Mouse (Mus musculus): Measurements from ENCODE around the gene Zfp853. TPM values are rescaled to one million over a fixed set of nuclear protein-coding genes. Genes with fewer than 3 reads are reported as not detected.

Zfp853 gene
- total RNA-seq, 2 experiments from 2014 or later = 0.50 to 0.86 TPM

DNA sequence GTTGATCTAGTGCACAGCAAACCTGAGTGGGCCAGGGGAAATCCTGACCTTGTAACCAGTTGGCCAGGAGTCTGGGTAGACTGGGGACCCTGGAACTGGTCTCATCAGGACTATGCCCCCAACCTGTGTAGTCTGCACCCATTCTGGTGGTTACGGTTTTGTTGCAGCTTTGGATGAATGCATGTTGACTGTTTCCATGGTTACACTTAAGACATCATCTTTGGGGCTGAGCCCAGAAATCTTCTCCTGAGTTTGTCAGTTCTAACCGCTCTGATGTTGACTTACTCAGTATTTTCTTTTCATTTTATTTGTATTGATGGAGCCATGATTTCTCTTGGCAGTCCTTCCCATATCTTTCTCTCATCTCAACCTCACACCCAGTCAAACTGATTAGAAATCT is 1.9 kb upstream of the Zfp853 start:
- intact Hi-C loops (cut with DNase I) = loop anchor here (10.0 kb wide), 1 partner anchor 431 kb away; no protein-coding TSS in a partner anchor
- no peak for DNase-seq

DNA sequence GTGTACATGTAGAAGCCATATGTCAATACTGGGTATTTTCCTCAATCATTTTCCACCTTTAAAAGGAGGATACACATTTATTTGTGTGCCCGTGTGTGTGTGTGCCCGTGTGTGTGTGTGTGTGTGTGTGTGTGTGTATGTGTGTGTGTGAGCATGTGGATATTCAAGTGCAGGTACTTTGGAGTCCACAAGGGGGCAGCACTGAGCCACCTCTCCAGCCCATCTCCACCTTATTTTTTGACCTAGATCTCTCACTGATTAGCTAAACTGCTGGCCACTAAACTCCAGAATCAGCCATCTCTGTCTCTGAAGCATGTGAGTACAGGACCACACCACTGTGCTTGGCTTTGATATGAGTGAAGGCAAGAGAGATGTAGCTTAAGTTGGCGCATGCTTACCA is 1.4 kb upstream of the Zfp853 start:
- intact Hi-C loops (cut with DNase I) = loop anchor here (10.0 kb wide), 1 partner anchor 430 kb away; no protein-coding TSS in a partner anchor
- DNase-seq = no peak

DNA sequence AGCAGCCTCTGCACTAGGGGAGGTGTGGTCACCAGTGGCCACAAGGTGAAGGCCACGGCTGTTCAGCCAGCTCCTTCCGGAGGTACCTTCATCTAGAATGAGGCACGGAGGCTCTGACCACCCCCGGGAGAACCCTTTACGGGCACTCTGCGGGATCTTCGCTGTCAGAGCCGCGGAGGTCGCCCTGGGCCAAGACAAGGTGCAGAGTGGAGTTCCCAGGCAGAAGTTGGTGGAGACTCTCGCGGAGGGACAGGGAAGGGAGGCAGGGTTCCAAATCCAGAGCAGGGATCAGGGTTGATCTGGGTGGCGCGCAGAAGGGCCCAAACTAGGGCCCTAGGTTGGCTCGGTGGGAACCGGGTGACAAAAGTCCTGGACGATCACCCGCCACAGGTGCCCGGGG is 544 bp downstream of the Zfp853 start:
- intact Hi-C loops (cut with DNase I) = loop anchor here (10.0 kb wide), 1 partner anchor 428 kb away; no protein-coding TSS in a partner anchor
- no peak for DNase-seq

DNA sequence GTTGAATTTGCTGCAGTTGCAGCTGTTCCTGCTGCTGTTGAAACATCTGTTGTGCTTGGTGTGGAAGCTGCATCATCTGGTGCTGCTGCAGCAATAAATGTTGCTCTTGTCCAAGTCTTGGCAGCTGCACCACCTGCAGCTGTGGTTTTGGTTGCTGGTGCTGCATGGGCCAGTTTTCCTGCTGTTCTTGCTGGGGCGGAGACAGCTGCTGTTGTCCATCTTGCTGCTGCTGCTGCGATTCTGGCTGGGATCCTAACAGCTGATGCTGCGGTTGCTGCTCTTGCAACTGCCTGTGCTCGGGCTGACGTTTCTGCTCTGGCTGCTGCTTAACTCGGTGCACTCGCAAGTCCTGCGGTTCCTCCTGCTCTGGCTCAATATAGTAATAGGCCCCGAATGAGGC is 4.1 kb downstream of the Zfp853 start:
- intact Hi-C loops (cut with DNase I) = no loop called here
- no peak for DNase-seq

DNA sequence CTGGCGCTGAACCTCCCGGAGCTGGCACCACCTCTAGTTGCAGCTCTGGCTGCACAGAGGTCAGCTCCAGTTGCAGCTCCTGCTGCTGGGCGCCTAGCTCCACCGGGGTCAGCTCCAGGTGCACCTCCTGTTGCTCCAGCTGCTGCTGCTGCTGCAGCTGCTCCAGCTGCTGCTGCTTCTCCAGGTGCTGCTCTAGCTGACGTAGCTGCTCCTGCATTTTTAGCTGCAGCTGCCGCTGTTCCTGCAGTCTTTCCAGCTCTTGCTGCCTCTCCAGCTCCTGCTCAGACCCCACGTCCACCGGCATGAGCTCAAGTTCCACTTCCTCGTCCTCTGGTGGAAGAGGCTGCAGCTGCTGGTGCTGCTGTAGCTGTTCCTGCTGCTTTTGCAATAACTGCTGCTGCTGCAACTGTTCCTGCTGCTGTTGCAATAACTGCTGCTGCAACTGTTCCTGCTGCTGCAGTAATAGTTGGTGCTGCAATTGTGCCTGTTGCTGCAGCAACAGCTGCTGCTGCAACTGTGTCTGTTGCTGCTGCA is 5.0 kb downstream of the Zfp853 start:
- no peak for DNase-seq
- intact Hi-C loops (cut with DNase I) = no loop called here

DNA sequence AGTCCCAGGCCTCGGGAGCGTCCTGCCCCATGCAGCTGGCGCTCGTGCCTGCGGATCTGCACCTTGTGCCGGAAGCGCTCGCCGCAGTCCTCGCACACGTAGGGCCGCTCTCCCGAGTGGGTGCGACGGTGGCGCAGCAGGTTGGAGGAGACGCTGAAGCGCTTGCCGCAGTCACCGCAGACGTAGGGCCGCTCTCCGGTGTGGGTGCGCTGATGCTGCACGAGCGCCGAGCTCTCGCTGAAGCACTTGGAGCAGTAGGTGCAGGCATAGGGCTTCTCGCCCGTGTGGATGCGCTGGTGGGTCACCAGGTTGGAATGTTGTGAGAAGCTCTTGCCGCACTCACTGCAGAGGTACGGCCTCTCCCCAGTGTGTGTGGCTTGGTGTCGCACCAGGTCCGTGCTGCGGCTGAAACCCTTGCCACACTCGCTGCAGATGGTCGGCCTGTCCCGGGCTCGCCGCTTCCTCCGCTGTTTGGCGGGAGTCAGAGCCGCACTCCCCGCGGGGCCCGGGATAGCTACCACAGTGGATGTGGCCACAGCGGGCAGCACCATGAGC is 5.6 kb downstream of the Zfp853 start:
- intact Hi-C loops (cut with DNase I) = no loop called here
- DNase-seq = no peak

DNA sequence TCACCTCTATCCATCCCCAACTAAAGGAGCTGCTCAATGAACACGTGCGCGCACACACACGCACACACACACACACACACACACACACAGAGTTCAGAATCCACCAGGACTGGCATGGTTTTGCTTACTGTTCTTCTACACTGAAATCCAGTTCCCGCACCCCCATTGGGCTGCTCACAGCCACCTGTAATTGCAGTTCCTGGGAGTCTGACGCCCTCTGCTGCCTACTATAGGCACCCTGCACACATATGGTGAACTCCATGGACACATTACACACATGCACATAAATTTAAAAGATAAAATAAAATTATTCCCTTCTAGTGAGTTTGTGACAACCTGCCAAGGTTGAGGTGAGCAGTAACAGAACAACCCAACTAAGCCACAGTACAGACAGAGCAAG is 8.7 kb downstream of the Zfp853 start:
- intact Hi-C loops (cut with DNase I) = no loop called here
- no peak for DNase-seq

DNA sequence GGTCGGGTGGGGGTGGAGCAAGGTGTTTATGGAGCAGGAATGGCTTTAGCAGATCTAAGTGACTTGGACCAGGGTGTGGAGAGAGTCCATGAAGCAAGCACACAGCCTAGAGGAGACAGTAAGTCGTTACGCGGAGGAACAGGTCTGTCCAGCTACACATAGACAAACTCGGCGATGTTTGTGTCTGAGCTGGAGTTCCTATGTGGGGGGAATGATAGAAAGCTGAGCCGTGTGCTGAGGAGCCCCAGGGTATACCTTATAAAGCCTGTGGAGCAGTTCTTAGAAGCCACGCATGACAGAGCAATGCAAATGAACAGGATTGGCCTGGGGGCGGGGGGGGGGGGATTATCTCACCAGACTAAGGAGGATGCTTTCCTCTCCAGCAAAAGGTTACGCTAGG is 14.2 kb downstream of the Zfp853 start:
- no peak for DNase-seq
- intact Hi-C loops (cut with DNase I) = no loop called here

DNA sequence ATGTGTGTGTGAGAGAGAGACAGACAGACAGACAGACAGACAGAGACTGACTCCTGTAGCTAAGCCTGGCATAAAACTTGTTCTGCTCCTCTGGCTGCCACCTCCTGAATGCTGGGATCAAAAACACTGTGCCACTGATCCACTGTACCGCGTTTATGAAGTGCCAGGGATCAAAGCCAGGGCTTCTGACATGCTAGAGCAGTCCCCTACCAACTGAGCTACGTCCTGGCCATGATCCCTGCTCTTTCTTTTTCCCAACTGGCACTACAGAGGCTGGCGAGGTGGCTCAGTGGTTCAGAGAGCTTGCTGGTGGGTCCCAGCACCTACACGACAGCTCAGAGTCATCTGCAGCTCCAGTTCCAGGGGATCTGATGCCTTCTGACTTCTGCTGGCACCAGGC is 17.7 kb downstream of the Zfp853 start:
- DNase-seq = no peak
- intact Hi-C loops (cut with DNase I) = no loop called here

DNA sequence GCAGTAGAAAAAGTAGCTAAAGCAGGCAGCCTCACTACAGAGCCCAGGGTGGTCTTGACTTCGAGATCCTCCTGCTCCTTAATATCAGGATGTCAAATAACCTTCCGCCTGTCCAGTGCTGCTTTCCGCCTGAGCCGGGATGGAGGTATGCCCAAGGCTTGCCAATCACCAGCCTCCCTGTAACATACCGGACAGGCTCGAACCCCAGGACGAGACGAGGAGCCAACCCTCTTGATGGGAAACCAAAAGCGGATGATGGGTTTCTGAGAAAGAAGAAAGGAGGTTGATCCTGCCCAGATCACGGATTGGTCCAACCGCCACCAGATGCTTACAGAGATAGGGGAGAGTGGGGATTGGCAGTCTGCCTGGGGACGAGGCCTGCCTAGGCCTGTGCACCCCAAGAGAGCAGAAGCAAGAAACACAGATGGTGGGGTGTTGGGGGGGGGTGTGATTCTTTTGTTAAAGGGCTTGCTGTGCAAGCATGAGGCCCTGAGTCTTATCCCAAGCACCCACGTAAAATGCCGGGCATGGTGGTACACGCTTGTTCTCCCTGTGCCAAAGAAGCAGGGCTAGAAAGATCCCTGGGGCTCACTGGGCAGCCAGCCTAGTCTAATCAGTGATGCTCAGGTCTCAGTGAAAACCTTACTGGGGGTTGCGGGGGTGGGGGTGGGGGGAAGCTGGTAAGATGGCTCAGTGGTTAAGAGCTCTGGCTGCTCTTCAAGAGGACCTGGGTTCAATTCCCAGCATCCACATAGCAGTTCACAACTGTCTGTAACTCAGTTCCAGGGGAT is 20.7 kb downstream of the Zfp853 start:
- intact Hi-C loops (cut with DNase I) = no loop called here
- DNase-seq = no peak

DNA sequence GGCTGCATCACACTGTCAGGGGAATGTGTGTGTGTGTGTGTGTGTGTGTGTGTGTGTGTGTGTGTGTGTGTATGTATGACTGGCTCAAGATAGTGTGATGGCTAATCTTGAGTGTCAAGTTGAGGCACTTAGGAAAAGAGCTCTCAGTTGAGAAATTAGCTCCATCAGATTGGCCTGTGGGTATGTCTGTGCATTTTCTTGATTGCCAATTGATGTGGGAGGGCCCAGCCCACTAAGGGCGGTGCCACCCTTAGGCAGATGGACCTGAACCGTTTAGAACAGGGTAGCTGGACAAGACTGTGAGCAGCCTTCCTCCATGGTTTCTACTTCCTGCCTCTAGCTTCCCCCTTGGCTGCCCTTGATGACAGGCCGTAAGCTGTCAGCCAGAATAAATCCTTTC is 21.3 kb downstream of the Zfp853 start:
- intact Hi-C loops (cut with DNase I) = no loop called here
- DNase-seq = no peak

DNA sequence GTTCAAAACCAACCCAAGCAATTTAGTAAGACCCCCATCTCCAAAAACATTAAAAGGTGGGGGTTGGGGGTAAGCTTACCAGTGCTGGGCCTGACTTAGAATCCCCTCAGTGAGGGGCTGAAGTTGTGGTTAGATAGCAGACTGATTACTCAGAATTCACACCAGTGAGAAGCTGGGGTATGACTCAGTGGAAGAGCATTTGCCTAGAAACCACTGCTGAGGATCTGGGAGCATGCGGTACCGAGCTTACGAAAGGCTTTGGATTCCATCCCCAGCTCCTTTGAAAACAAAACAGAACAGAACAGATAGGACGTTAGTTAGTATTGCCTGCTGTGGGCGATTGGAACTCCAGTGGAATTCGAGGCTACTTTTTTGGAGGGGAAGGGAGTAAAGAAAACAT is 21.8 kb downstream of the Zfp853 start:
- intact Hi-C loops (cut with DNase I) = no loop called here
- no peak for DNase-seq

DNA sequence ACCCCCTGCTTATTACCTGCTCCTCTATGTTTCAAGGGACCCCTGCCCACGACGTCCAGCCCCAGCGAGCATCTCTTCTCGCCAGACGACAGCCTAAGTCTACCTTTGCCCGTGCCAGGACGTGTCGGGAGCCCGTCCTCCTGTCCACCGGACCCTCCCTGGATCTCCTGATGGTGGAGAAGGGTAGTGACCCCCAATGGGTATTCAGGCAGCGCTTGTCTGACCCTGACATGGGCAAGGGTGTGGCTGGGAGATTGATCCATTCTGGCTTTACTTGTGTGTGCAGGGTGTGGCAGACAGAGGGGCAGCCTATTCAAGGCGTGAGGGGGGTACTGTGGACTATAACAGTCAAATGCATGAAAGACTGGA is 23.3 kb downstream of the Zfp853 start:
- intact Hi-C loops (cut with DNase I) = no loop called here
- DNase-seq = no peak

DNA sequence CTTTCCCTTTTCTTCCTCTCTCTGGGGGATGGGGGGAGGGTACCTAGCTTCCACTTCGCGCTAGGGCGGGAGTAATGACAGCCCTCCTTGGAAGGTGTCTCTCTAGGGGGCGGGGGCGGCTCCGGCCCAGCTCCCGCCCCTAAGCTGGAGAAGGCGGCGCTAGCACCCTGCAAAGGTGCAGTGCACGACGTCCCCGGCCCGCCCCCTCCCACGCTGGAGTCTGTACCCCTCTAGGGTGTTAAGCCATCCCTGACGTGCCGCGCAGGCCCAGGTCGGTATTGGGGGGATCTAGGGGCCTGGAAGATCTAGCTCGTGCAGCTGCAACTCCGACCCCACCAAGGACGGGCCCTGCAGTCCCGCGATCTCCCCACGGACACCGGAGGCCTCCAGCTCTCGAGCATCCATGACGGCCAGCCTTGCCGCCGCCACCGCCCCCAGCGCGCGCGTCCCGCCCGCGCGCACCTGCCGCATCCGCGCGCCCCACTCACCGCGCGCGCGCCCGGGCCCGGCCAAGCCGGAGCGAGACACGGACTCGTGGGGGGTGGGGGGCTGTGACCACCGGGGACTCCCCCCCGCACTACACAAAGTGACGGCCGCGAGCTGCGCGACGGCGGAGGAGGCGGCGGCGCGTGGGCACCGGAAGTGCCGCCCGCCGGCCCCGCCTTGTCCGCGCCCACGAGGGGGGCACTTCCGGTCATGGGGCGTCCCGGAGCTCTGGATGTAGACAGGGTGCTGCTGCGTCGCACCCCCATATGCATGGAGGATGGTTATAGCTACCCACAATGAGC is 23.9 kb downstream of the Zfp853 start, which contains the start of gene Zfp316:
Gene Zfp316, minus strand, starts transcription at position 660 of the 788 bp plus-strand sequence.
- intact Hi-C loops (cut with DNase I) = no loop called here
- peak; percentile 74 to 76 for DNase-seq

DNA sequence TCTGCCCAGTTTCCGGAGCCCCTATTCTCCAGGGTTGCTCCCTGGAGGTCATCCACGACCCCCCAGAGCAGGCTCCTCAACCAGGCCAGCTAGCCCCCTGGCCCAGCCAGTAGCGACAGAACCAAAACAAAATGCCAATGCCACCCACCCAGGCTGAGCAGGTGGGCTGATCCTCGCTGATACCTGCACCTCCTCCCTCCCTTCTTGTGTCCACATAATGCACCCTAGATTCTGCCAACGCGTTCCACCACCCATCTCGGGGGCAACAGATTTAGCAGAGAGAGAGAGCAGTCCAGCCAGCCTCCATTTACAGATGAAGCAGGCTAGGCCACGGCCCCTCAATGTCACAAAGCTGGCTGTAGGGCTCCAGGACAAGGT is 24.4 kb downstream of the Zfp853 start:
- intact Hi-C loops (cut with DNase I) = no loop called here
- no peak for DNase-seq

DNA sequence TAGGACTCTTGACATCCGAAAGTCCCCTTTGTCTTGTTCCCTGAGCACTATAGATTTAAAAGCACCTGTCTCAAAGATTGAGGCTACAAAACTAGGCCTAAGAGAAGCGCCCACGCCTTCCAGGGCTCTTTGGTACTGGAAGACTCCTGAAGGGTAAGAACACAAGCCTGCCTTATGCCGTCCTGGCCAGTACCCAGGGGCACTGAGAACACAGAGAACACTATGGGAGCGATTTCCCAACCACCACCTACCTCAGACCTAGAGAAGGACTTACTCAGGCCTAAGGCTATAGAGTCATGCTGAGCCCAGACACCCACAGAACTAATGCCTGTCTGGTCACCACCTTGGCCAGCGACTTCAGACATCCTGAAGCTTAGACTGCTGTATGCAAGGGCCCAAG is 26.6 kb downstream of the Zfp853 start:
- DNase-seq = no peak
- intact Hi-C loops (cut with DNase I) = no loop called here

DNA sequence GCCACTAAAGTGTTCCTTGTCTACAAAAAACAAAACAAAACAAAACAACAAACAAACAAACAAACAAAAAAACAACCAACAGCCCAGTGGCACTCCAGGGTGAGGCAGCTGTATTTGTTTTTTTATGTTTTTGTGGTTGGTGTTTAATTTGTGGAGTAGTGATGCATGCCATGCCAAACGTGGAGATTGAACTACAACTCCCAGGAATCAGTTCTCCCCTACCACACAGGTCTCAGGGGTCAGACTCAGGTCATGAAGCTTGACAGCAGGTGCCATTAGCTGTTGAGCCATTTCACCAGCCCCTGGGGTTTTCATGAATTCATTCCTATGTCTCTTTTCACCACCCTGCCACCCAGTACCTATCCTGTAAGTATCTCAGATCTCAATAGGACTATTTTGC is 28.0 kb downstream of the Zfp853 start:
- intact Hi-C loops (cut with DNase I) = no loop called here
- DNase-seq = no peak

DNA sequence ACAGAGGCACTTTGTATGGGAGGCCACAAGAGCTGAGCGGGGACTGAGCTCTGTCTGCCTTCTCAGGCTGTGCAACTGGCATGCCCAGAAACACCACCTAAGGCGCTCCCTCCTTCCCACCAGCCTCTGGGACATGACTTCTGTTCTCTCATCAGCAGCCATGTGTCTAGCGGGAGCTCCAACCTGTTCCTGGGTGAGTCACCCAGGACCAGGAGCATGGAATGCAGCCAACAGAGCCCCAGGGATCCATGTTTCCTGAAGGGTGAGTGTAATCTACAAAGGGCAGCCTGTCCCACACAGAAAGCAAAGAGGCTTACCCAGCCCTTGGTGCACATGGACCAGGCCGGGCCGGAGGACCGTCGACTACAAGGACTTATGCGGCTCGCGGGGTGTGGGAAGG is 28.7 kb downstream of the Zfp853 start:
- intact Hi-C loops (cut with DNase I) = no loop called here
- no peak for DNase-seq

DNA sequence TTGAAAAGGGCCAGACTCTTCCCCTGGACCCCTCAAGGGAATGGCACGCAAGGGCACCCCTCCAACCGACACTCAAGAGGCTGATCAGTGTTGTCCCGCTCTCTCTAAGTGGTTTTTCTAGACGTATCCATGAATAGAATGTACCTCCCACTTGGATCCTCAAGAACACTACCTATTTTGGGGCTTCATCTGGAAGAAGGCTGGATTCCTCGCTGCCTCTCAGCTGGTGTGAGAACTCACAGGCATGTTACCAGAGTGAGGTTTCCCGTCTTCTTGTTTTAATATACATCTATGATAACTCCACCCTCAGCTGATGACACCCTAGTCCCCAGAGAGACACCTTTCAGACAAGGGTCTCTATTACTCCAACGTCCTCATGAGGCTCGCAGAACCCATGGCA is 31.8 kb downstream of the Zfp853 start:
- no peak for DNase-seq

DNA sequence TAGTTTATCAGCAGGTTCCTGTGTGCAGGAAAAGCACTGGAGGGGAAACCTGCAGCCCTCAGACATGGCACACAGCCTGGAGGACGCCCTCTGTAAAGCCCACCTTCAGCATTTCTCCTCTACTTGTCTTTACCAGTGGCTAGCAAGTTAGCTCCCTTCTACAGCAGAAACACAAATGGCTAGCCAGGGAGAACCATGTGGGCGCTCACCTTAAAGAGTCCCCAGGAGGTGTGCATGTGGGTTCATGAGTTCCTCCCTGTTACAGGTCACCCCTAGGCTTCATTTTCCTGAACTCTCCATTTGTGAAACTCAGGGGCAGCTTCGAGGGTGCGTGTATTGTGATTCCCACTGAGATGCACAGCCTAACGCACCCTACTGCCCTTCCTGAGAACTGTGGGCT is 37.6 kb downstream of the Zfp853 start:
- intact Hi-C loops (cut with DNase I) = no loop called here
- DNase-seq = no peak

More for the DNA sequence above, 31.8 kb downstream of the Zfp853 start:
- intact Hi-C loops (cut with DNase I) = no loop called here

DNA sequence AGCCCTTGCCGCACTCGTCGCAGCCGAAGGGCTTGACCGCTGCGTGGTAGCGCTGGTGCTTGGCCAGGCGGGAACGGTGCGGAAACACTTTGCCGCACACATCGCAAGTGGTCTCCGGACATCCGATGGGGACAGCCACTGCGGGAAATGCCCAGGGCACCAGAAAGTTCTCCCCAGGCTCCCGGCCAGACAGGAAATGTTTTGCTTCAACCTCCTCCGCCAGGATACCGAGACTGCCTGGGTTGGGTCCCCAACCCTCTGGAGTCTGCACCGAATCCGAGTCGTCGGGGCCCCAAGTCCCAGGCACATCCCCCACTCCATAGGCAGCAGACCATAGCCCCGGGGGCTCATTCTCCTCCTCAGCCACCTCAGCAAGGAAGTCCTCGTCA is 38.3 kb downstream of the Zfp853 start:
- intact Hi-C loops (cut with DNase I) = no loop called here
- no peak for DNase-seq

Measured in heart, postnatal 10 days (tissue).